Mouse (Mus musculus): ENCODE results near the gene Arglu1.

GRCm38 (mm10) chr8:8659503-8660306 is 30.6 kb downstream of the Arglu1 start:
- TF ChIP-seq CTCF (conservative IDR thresholded peaks at IDR 0.05 in 1 of 2, IDR thresholded peaks at IDR 0.05 in 1 of 2; ENCODE audit: low read depth in 2 of 2, low read length in 2 of 2) (no peak), RAD21 (IDR thresholded peaks at IDR 0.05; ENCODE audit: low read depth, low read length) (no peak), POLR2A (IDR thresholded peaks at IDR 0.05; ENCODE audit: low read depth, low read length) (no peak), EP300 (IDR thresholded peaks at IDR 0.05; ENCODE audit: low read length) (no peak), KAT2A (IDR thresholded peaks at IDR 0.05; ENCODE audit: insufficient replicate concordance, low read length) (no peak), NELFE (IDR thresholded peaks at IDR 0.05; ENCODE audit: low read depth, low read length) (no peak), USF1 (IDR thresholded peaks at IDR 0.05; ENCODE audit: low read depth, low read length) (no peak), SMC3 (IDR thresholded peaks at IDR 0.05; ENCODE audit: low read depth, low read length) (no peak), TCF12 (IDR thresholded peaks at IDR 0.05; ENCODE audit: low read depth, low read length) (no peak), SIN3A (IDR thresholded peaks at IDR 0.05; ENCODE audit: low read length) (no peak), POLR2AphosphoS2 (IDR thresholded peaks at IDR 0.05; ENCODE audit: low read depth, low read length) (no peak), MEF2A (IDR thresholded peaks at IDR 0.05; ENCODE audit: borderline replicate concordance, low read depth, low read length) (no peak)
